Mouse (Mus musculus): ENCODE results near the gene Lama1.
"Not testable (repeated sequence)": the region's sequence is repeated elsewhere in the genome, so short reads cannot be mapped to it uniquely, and the experiment has no call there.

Lama1 gene

GRCm38 (mm10) chr17:67715466-67715865 lies 18.4 kb downstream of the Lama1 start:
- no peak for DNase-seq (ENCODE audit: low read depth, low spot score)

GRCm38 (mm10) chr17:67722055-67722454 lies 25.0 kb downstream of the Lama1 start:
- no peak for DNase-seq (ENCODE audit: low read depth, low spot score)

GRCm38 (mm10) chr17:67722578-67722977 lies 25.5 kb downstream of the Lama1 start:
- no peak for DNase-seq (ENCODE audit: low read depth, low spot score)

- DNase-seq (ENCODE audit: low read depth, low spot score) = no peak
These were observed 26.4 kb downstream of the Lama1 start for GRCm38 (mm10) chr17:67723175-67724067.

GRCm38 (mm10) chr17:67726601-67727000 lies 29.5 kb downstream of the Lama1 start:
- DNase-seq (ENCODE audit: low read depth, low spot score) = no peak

- no peak for DNase-seq (ENCODE audit: low read depth, low spot score)
These were observed 31.7 kb downstream of the Lama1 start for GRCm38 (mm10) chr17:67728751-67729150.

- no peak for DNase-seq (ENCODE audit: low read depth, low spot score)
These were observed 34.0 kb downstream of the Lama1 start for GRCm38 (mm10) chr17:67731096-67731495.

- DNase-seq (ENCODE audit: low read depth, low spot score) = no peak
These were observed 34.9 kb downstream of the Lama1 start for GRCm38 (mm10) chr17:67731964-67732363.

- no peak for DNase-seq (ENCODE audit: low read depth, low spot score)
These were observed 36.5 kb downstream of the Lama1 start for GRCm38 (mm10) chr17:67733516-67733915.

GRCm38 (mm10) chr17:67735722-67736121 lies 38.7 kb downstream of the Lama1 start:
- no peak for DNase-seq (ENCODE audit: low read depth, low spot score)

- DNase-seq (ENCODE audit: low read depth, low spot score) = not testable (repeated sequence)
These were observed 44.2 kb downstream of the Lama1 start for GRCm38 (mm10) chr17:67741229-67741628.

GRCm38 (mm10) chr17:67764167-67764871 lies 67.3 kb downstream of the Lama1 start:
- DNase-seq (ENCODE audit: low read depth, low spot score) = no peak

- no peak for DNase-seq (ENCODE audit: low read depth, low spot score)
These were observed 76.5 kb downstream of the Lama1 start for GRCm38 (mm10) chr17:67773608-67774007.

GRCm38 (mm10) chr17:67776764-67777163 lies 79.7 kb downstream of the Lama1 start:
- DNase-seq (ENCODE audit: low read depth, low spot score) = no peak

GRCm38 (mm10) chr17:67779812-67780211 lies 82.8 kb downstream of the Lama1 start:
- DNase-seq (ENCODE audit: low read depth, low spot score) = no peak

GRCm38 (mm10) chr17:67791091-67791490 lies 94.0 kb downstream of the Lama1 start:
- no peak for DNase-seq (ENCODE audit: low read depth, low spot score)

GRCm38 (mm10) chr17:67809171-67809570 lies 112.1 kb downstream of the Lama1 start:
- DNase-seq (ENCODE audit: low read depth, low spot score) = no peak

- DNase-seq (ENCODE audit: low read depth, low spot score) = no peak
These were observed 116.6 kb downstream of the Lama1 start for GRCm38 (mm10) chr17:67813666-67814065.

- DNase-seq (ENCODE audit: low read depth, low spot score) = no peak
These were observed 118.7 kb downstream of the Lama1 start for GRCm38 (mm10) chr17:67815720-67816119.

- DNase-seq (ENCODE audit: low read depth, low spot score) = no peak
These were observed 119.9 kb downstream of the Lama1 start for GRCm38 (mm10) chr17:67816916-67817315.

- no peak for DNase-seq (ENCODE audit: low read depth, low spot score)
These were observed 130.4 kb downstream of the Lama1 start for GRCm38 (mm10) chr17:67827431-67827830.

- no peak for DNase-seq (ENCODE audit: low read depth, low spot score)
These were observed 139.3 kb downstream of the Lama1 start for GRCm38 (mm10) chr17:67836146-67836895.

All from CD4-positive helper T cell, adult 2 months (primary cell).